Mouse (Mus musculus): ENCODE measurements around the gene Micall2. TPM values are rescaled to one million over a fixed set of nuclear protein-coding genes. Genes with fewer than 3 reads are reported as not detected.
A peak's percentile ranks its signal among the peaks of the same experiment; 100 is the strongest.

Micall2 gene
- total and polyA plus RNA-seq, 2 experiments from 2014 or later: 5.1 to 9.9 TPM

GRCm38 (mm10) chr5:139682631-139682977 lies 53.5 kb downstream of the Micall2 start:
- TF ChIP-seq CTCF (IDR thresholded peaks at IDR 0.05; ENCODE audit: low read depth): no peak
- Histone ChIP-seq H3K4me2 (ENCODE audit: low read depth) (peak overlapping the region; percentile 29), H3K4me1 (ENCODE audit: insufficient read depth) (peaks cover 7% of the 10 kb centered on the region; the same call in 1 of the 2 replicates), H3K36me3 (ENCODE audit: insufficient read depth) (no peaks in the 10 kb centered on the region), H3K4me3 (ENCODE audit: low read depth, low read length) (no peak overlapping the region), H3K27me3 (ENCODE audit: insufficient read depth, low read length) (peaks cover 42% of the 10 kb centered on the region), H3K9me3 (ENCODE audit: low read length) (no peaks in the 10 kb centered on the region), H3K9ac (no peak overlapping the region), H3K27ac (ENCODE audit: low read depth, low read length) (no peak overlapping the region)
- no peak for DNase-seq
- no peak for ATAC-seq
- 2% methylated on average over 7 of the region's 7 CpGs for WGBS

GRCm38 (mm10) chr5:139681832-139682630 lies 54.1 kb downstream of the Micall2 start:
- H3K4me1 ChIP-seq (ENCODE audit: insufficient read depth): peaks cover 7% of the 10 kb centered on the region; the same call in 1 of the 2 replicates

GRCm38 (mm10) chr5:139675707-139675967 lies 60.5 kb downstream of the Micall2 start:
- ATAC-seq: no peak
- H3K9me3 ChIP-seq (ENCODE audit: low read length): no peaks in the 10 kb centered on the region
- H3K36me3 ChIP-seq (ENCODE audit: insufficient read depth): no peaks in the 10 kb centered on the region
- no peak overlapping the region for H3K9ac ChIP-seq
- H3K4me2 ChIP-seq (ENCODE audit: low read depth): no peak overlapping the region
- no peak for DNase-seq
- H3K4me1 ChIP-seq (ENCODE audit: insufficient read depth): no peaks in the 10 kb centered on the region
- no peak overlapping the region for H3K27ac ChIP-seq (ENCODE audit: low read depth, low read length)
- no peak overlapping the region for H3K4me3 ChIP-seq (ENCODE audit: low read depth, low read length)
- TF ChIP-seq CTCF (IDR thresholded peaks at IDR 0.05; ENCODE audit: low read depth): no peak; the same call in 1 of the 2 replicates
- H3K27me3 ChIP-seq (ENCODE audit: insufficient read depth, low read length): peaks cover 43% of the 10 kb centered on the region

More at GRCm38 (mm10) chr5:139681832-139682630, 54.1 kb downstream of the Micall2 start:
- Histone ChIP-seq H3K36me3 (ENCODE audit: insufficient read depth) (no peaks in the 10 kb centered on the region), H3K4me2 (ENCODE audit: low read depth) (peak overlapping the region; percentile 29), H3K9me3 (ENCODE audit: low read length) (no peaks in the 10 kb centered on the region), H3K4me3 (ENCODE audit: low read depth, low read length) (no peak overlapping the region), H3K9ac (peak overlapping the region; percentile 22; the same call in 1 of the 2 replicates), H3K27ac (ENCODE audit: low read depth, low read length) (no peak overlapping the region), H3K27me3 (ENCODE audit: insufficient read depth, low read length) (peaks cover 39% of the 10 kb centered on the region)
- WGBS: 4% methylated on average over 20 of the region's 20 CpGs
- no peak for TF ChIP-seq CTCF (IDR thresholded peaks at IDR 0.05; ENCODE audit: low read depth)
- ATAC-seq: peak; percentile 85
- DNase-seq: peak; percentile 71

- WGBS: 27% methylated on average over 13 of the region's 13 CpGs
- no peak overlapping the region for H3K9ac ChIP-seq
- TF ChIP-seq CTCF (IDR thresholded peaks at IDR 0.05; ENCODE audit: low read depth): no peak
- DNase-seq (no peak), ATAC-seq (no peak)
- H3K27ac ChIP-seq (ENCODE audit: low read depth, low read length): no peak overlapping the region
- no peaks in the 10 kb centered on the region for H3K9me3 ChIP-seq (ENCODE audit: low read length)
- H3K4me3 ChIP-seq (ENCODE audit: low read depth, low read length): no peak overlapping the region
- H3K27me3 ChIP-seq (ENCODE audit: insufficient read depth, low read length): peaks cover 45% of the 10 kb centered on the region
- H3K36me3 ChIP-seq (ENCODE audit: insufficient read depth): no peaks in the 10 kb centered on the region
- H3K4me1 ChIP-seq (ENCODE audit: insufficient read depth): no peaks in the 10 kb centered on the region
- no peak overlapping the region for H3K4me2 ChIP-seq (ENCODE audit: low read depth)
Measured at GRCm38 (mm10) chr5:139674940-139675706, 61.0 kb downstream of the Micall2 start.

GRCm38 (mm10) chr5:139669380-139669779 lies 66.8 kb downstream of the Micall2 start:
- H3K36me3 ChIP-seq (ENCODE audit: insufficient read depth): no peaks in the 10 kb centered on the region
- ATAC-seq (no peak), DNase-seq (no peak)
- H3K27ac ChIP-seq (ENCODE audit: low read depth, low read length): no peak overlapping the region
- TF ChIP-seq CTCF (IDR thresholded peaks at IDR 0.05; ENCODE audit: low read depth): peak; percentile 48
- H3K9me3 ChIP-seq (ENCODE audit: low read length): no peaks in the 10 kb centered on the region
- no peak overlapping the region for H3K4me3 ChIP-seq (ENCODE audit: low read depth, low read length)
- no peaks in the 10 kb centered on the region for H3K4me1 ChIP-seq (ENCODE audit: insufficient read depth)
- no peak overlapping the region for H3K4me2 ChIP-seq (ENCODE audit: low read depth)
- H3K9ac ChIP-seq: no peak overlapping the region
- WGBS: 12% methylated on average over 8 of the region's 8 CpGs
- peaks cover 59% of the 10 kb centered on the region for H3K27me3 ChIP-seq (ENCODE audit: insufficient read depth, low read length)

GRCm38 (mm10) chr5:139668494-139668893 lies 67.6 kb downstream of the Micall2 start:
- no peak overlapping the region for H3K9ac ChIP-seq
- peaks cover 55% of the 10 kb centered on the region for H3K27me3 ChIP-seq (ENCODE audit: insufficient read depth, low read length)
- DNase-seq: peak; percentile 68
- H3K4me2 ChIP-seq (ENCODE audit: low read depth): peak overlapping the region; percentile 11; the same call in 1 of the 2 replicates
- no peaks in the 10 kb centered on the region for H3K36me3 ChIP-seq (ENCODE audit: insufficient read depth)
- H3K4me1 ChIP-seq (ENCODE audit: insufficient read depth): no peaks in the 10 kb centered on the region
- H3K9me3 ChIP-seq (ENCODE audit: low read length): no peaks in the 10 kb centered on the region
- under 1% methylated on average over 24 of the region's 24 CpGs for WGBS
- no peak overlapping the region for H3K4me3 ChIP-seq (ENCODE audit: low read depth, low read length)
- ATAC-seq: peak; percentile 42; the same call in 1 of the 2 replicates
- H3K27ac ChIP-seq (ENCODE audit: low read depth, low read length): no peak overlapping the region
- TF ChIP-seq CTCF (IDR thresholded peaks at IDR 0.05; ENCODE audit: low read depth): peak; percentile 86

GRCm38 (mm10) chr5:139666496-139666895 lies 69.6 kb downstream of the Micall2 start:
- Histone ChIP-seq H3K9me3 (ENCODE audit: low read length) (no peaks in the 10 kb centered on the region), H3K4me3 (ENCODE audit: low read depth, low read length) (no peak overlapping the region), H3K9ac (no peak overlapping the region), H3K27ac (ENCODE audit: low read depth, low read length) (no peak overlapping the region), H3K4me2 (ENCODE audit: low read depth) (no peak overlapping the region), H3K36me3 (ENCODE audit: insufficient read depth) (no peaks in the 10 kb centered on the region), H3K27me3 (ENCODE audit: insufficient read depth, low read length) (peaks cover 40% of the 10 kb centered on the region), H3K4me1 (ENCODE audit: insufficient read depth) (no peaks in the 10 kb centered on the region)
- DNase-seq (no peak), ATAC-seq (no peak)
- WGBS: 49% methylated on average over 2 of the region's 2 CpGs
- TF ChIP-seq CTCF (IDR thresholded peaks at IDR 0.05; ENCODE audit: low read depth): no peak

Measured in forebrain, postnatal 0 days (tissue).